Mouse (Mus musculus): ENCODE results near the gene Carmil3.

The Carmil3 gene

DNA sequence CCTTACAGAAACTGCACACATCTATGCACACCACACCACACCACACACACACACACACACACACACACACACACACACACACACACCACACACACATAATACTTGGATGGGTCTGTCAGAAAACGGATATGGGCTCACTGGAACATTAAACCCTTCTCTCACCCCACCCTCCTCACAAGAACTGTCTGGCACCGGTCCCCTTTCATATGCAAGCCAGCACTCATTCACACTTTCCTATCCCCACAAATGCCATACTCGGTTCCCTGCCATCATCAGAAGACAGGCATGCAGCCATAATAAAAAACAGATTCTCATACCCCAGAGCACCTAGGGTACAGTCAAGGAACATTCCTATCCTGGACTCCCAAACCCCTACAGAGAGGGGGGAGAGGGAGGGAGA is 1.7 kb downstream of the Carmil3 start:
- no peak for DNase-seq (ENCODE audit: extremely low read depth, insufficient read length, low spot score)

- no peak for DNase-seq (ENCODE audit: extremely low read depth, insufficient read length, low spot score)
Measured at GRCm38 (mm10) chr14:55495509-55496240, 5.2 kb downstream of the Carmil3 start.

- no peak for DNase-seq (ENCODE audit: extremely low read depth, insufficient read length, low spot score)
Measured at GRCm38 (mm10) chr14:55496761-55497448, 6.5 kb downstream of the Carmil3 start.

- DNase-seq (ENCODE audit: extremely low read depth, insufficient read length, low spot score): peak; percentile 52
Measured at GRCm38 (mm10) chr14:55497449-55497821, 7.0 kb downstream of the Carmil3 start.

DNA sequence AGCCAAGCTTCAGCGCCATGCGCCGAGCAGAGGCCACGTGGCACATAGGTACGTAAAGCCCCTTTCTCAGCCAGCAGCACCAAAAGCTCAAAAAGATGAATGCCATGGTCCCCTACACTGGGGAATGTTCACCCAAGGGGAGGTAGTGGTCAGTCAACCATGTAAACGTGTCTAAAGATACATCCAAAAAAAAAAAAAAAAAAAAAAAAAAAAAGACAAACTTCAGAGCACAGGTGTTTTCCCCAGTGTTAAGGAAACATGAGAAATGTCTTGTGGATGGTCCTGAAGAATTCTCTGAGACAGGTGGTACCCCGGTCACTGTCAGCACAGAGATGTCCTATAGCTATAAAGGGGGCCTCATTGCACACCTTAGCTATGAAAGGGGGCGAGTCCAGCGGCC is 15.2 kb downstream of the Carmil3 start:
- DNase-seq (ENCODE audit: extremely low read depth, insufficient read length, low spot score): no peak

- no peak for DNase-seq (ENCODE audit: extremely low read depth, insufficient read length, low spot score)
Measured at GRCm38 (mm10) chr14:55507801-55508200, 17.4 kb downstream of the Carmil3 start.

DNA sequence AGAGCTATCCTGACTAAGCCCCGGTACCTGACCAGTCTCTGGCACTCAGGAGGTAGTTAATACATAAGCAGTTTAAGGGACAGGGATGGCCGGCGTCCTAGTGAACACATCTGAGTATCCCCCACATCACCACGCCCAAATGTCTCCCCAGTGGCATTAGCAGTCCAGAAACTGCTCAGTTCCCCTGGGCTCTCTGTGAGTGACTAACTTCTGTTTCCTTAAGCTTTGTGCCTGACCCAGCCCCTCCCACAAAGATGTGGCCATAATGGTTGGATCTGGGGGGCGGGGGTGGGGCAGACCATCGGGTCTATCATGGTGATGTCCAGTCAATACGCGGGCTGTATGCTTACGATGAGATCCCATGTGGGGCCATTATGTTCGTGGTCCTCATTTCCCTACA is 19.1 kb downstream of the Carmil3 start:
- DNase-seq (ENCODE audit: extremely low read depth, insufficient read length, low spot score): no peak

- no peak for DNase-seq (ENCODE audit: extremely low read depth, insufficient read length, low spot score)
Measured at GRCm38 (mm10) chr14:55510125-55510731, 19.8 kb downstream of the Carmil3 start, which contains the start of gene Cpne6. Gene Cpne6 (plus strand): TSS chr14:55510445.

DNA sequence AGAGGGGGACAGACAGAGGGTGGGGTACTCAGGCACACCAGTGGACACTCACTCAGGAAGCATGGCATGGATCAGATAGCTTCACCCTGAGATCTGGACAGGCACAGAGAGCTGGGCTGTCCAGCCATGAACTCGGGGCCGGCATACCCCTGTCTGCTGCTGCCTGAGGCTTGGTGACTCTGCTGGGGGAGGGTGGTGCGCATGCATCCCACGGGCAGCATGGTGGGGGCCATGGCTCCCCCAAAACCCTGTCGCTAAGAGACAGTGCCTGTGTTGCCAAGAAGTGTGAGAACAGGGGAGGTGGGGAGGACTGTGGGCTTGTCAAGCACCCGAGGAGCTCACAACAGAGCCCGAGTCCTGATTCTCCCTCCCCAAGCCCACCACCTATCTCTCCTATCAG is 20.6 kb downstream of the Carmil3 start:
- DNase-seq (ENCODE audit: extremely low read depth, insufficient read length, low spot score): no peak

GRCm38 (mm10) chr14:55513927-55514326 is 23.5 kb downstream of the Carmil3 start:
- no peak for DNase-seq (ENCODE audit: extremely low read depth, insufficient read length, low spot score)

GRCm38 (mm10) chr14:55515846-55516245 is 25.4 kb downstream of the Carmil3 start:
- no peak for DNase-seq (ENCODE audit: extremely low read depth, insufficient read length, low spot score)

DNA sequence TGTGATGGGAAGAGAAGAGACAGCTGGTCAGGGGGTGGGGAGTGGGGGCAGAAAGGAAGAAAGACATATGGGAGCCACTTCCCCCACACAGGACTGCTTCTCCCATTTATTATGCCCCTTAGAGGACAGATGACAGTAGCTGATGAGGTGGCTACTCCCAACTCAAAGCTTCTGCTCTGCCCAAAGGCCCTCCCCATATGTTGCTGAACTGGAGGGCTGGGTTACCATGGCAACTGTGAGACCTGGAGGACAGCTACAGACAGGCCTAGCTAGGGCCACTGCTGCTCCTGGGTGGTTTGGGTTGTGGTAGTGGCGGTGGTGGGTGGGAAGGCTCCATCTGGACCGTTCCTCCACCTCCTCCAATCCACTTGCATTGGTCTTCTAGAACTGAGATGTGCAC is 28.4 kb downstream of the Carmil3 start:
- no peak for DNase-seq (ENCODE audit: extremely low read depth, insufficient read length, low spot score)

DNA sequence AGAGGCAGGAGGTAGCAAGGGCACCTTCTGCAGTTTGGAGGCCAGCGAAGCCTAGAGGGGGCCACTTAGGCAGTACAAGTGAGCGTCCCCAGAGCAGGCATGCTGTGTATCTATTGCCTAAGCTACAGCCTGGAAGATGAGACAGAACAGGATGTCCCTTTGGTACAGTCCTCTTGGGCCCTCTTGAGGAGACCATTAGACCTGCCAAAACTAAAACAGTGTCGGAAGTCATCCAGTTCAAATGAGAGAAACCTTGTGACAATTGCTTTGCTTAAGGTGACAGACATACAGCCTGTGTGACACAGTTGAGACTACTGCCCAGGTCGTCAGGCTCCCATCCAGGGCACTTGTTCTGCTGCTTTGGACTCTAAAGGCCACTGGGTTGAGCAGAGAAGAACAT is 29.2 kb downstream of the Carmil3 start:
- DNase-seq (ENCODE audit: extremely low read depth, insufficient read length, low spot score): no peak

GRCm38 (mm10) chr14:55520451-55521361 is 30.3 kb downstream of the Carmil3 start:
- DNase-seq (ENCODE audit: extremely low read depth, insufficient read length, low spot score): no peak

- DNase-seq (ENCODE audit: extremely low read depth, insufficient read length, low spot score): no peak
Measured at GRCm38 (mm10) chr14:55524062-55524461, 33.6 kb downstream of the Carmil3 start.

GRCm38 (mm10) chr14:55524785-55525184 is 34.3 kb downstream of the Carmil3 start, which contains the start of gene Nrl:
Gene Nrl (minus strand): TSS chr14:55524981.
- no peak for DNase-seq (ENCODE audit: extremely low read depth, insufficient read length, low spot score)

DNA sequence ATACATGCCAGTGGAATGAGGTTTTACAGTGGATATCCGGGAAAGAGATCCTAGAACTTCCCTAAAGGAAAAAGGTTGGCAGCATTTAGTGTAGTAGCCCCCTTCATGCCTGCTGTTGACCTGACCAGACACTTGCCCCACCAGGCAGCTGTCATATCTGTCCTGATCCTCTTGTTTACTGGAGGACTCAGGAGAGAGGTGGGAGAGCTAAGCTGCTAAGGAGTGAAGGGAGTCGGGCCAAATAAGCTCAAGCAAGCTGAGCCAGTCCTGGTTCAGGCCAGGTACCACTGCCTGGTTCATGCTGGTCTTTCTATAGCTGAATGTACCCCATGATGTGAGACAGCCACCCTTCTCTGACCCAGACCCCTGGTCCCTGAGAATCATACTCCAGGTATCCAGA is 36.2 kb downstream of the Carmil3 start:
- DNase-seq (ENCODE audit: extremely low read depth, insufficient read length, low spot score): no peak

- DNase-seq (ENCODE audit: extremely low read depth, insufficient read length, low spot score): peak; percentile 28
Measured at GRCm38 (mm10) chr14:55527940-55528339, 37.5 kb downstream of the Carmil3 start.

DNA sequence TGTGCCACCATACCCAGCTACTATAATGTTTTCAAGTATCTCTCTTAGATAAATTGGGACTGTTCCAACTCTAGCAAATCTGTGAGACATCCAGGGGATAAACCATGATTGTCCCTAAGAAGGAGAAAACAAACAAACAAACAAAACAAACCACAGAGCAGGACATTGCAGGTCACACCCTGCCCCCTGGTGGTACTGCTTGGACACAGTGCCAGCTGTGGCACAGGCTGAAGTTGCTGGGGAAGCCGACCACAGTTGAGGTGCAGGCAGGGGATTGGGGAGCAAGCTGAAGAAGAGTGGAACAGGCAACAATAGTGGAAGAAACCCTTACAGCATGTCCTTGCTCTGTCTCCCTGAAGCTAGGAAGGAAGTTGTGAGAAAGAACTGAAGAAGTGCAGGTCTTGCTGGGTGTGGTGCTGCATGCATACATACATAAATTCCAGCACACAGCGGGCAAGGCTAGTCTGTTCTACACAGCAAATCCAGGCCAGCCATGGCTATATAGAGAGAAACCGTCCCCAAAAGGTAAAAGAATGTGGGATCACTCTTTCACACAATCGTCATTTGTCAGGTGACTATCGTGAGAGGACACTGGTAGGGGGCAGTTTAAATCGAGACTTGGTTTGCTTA is 45.8 kb downstream of the Carmil3 start:
- no peak for DNase-seq (ENCODE audit: extremely low read depth, insufficient read length, low spot score)

- peak; percentile 95 for DNase-seq (ENCODE audit: extremely low read depth, insufficient read length, low spot score)
Measured at GRCm38 (mm10) chr14:55540067-55540786, 49.8 kb downstream of the Carmil3 start, which contains the start of gene Pck2. Gene Pck2 (plus strand): TSS chr14:55540266.

All from 3134 (cell line).